14 mouse cellular contexts compared by ENCODE assay signal in genomic region chr14:25042265-25042664, GRCm38 (mm10).
DNase-seq lines count a peak whose midpoint lies in the region; ATAC-seq lines count a peak whose summit lies in the region.
"Had no signal": no experiment of that assay in that cellular context is flagged by ENCODE, and none has a peak within 500 bp of the region (broad histone marks: within the 10 kb centered on the region; RNA-seq: fewer than 3 reads in every experiment).

No protein-coding gene starts in this region.

- WGBS in kidney, embryonic 16.5 days: 11% methylated on average over 5 of the region's 5 CpGs
- 13% methylated on average over 5 of the region's 5 CpGs for WGBS in embryonic facial prominence, embryonic 14.5 days
- WGBS in forebrain, embryonic 15.5 days: 67% methylated on average over 5 of the region's 5 CpGs

- 0 out of 2 replicates have a peak overlapping the region, but pooled peaks have one; percentile 12 for H3K9ac ChIP-seq in kidney, embryonic 16.5 days (replicated peaks; ENCODE audit: low read length)
- no peak overlapping the region for H3K9ac ChIP-seq in embryonic facial prominence, embryonic 14.5 days (ENCODE audit: low read depth, low read length)
- no peak overlapping the region for H3K9ac ChIP-seq in forebrain, embryonic 15.5 days (replicated peaks)
- H3K9ac ChIP-seq: liver, embryonic 15.5 days had no signal

- DNase-seq in embryo, embryonic 11 days: peak; percentile 72
- DNase-seq in embryo, embryonic 9.5 days (ENCODE audit: extremely low spot score): no peak
- DNase-seq in kidney, adult 8-10 months: no peak
- DNase-seq in embryonic facial prominence, embryonic 14.5 days (ENCODE audit: low spot score): peak; percentile 72
- peak; percentile 47 for DNase-seq in mesoderm, embryonic 11.5 days (ENCODE audit: low read depth, low spot score)
- DNase-seq in left cerebral cortex, postnatal 36 days (ENCODE audit: low spot score in 2 of 2): no peak
- DNase-seq: cerebellum, adult 2 months; gastrocnemius, postnatal 10 days; kidney, adult 18-20 months; spleen, adult 18-20 months had no signal

- peaks cover 37% of the 10 kb centered on the region for H3K4me1 ChIP-seq in kidney, embryonic 16.5 days (ENCODE audit: insufficient read depth, low read length)
- H3K4me1 ChIP-seq in embryonic facial prominence, embryonic 14.5 days (ENCODE audit: control insufficient read depth, insufficient read depth, low read length): peaks cover 36% of the 10 kb centered on the region
- no peaks in the 10 kb centered on the region for H3K4me1 ChIP-seq in forebrain, embryonic 15.5 days
- H3K4me1 ChIP-seq: liver, embryonic 15.5 days had no signal

- peak overlapping the region; percentile 79 for H3K27ac ChIP-seq in kidney, embryonic 16.5 days (ENCODE audit: low read length)
- peak overlapping the region; percentile 77 for H3K27ac ChIP-seq in embryonic facial prominence, embryonic 14.5 days (replicated peaks; ENCODE audit: low read depth, low read length)
- no peak overlapping the region for H3K27ac ChIP-seq in forebrain, embryonic 15.5 days (replicated peaks)
- H3K27ac ChIP-seq: liver, embryonic 15.5 days; macrophage had no signal

- H3K36me3 ChIP-seq in kidney, embryonic 16.5 days (ENCODE audit: insufficient read depth, low read length): no peaks in the 10 kb centered on the region
- H3K36me3 ChIP-seq in embryonic facial prominence, embryonic 14.5 days (ENCODE audit: control insufficient read depth, insufficient read depth, low read length): no peaks in the 10 kb centered on the region
- H3K36me3 ChIP-seq in forebrain, embryonic 15.5 days: no peaks in the 10 kb centered on the region
- H3K36me3 ChIP-seq: liver, embryonic 15.5 days had no signal

- no peaks in the 10 kb centered on the region for H3K27me3 ChIP-seq in kidney, embryonic 16.5 days (ENCODE audit: insufficient read depth, low read length)
- no peaks in the 10 kb centered on the region for H3K27me3 ChIP-seq in embryonic facial prominence, embryonic 14.5 days (replicated peaks; ENCODE audit: control insufficient read depth, insufficient read depth, low read length)
- no peaks in the 10 kb centered on the region for H3K27me3 ChIP-seq in forebrain, embryonic 15.5 days
- H3K27me3 ChIP-seq: liver, embryonic 15.5 days had no signal

- H3K4me3 ChIP-seq in kidney, embryonic 16.5 days (ENCODE audit: low read length): no peak overlapping the region
- H3K4me3 ChIP-seq in embryonic facial prominence, embryonic 14.5 days (ENCODE audit: low read depth, low read length): no peak overlapping the region
- no peak overlapping the region for H3K4me3 ChIP-seq in forebrain, embryonic 15.5 days
- H3K4me3 ChIP-seq: liver, embryonic 15.5 days had no signal

- intact Hi-C loops in left cerebral cortex, postnatal 36 days (cut with DNase I): no loop called here

- H3K4me2 ChIP-seq in kidney, embryonic 16.5 days (replicated peaks; ENCODE audit: low read depth, low read length): no peak overlapping the region
- H3K4me2 ChIP-seq in embryonic facial prominence, embryonic 14.5 days (ENCODE audit: low read depth, low read length): peak overlapping the region; percentile 14; the same call in 1 of the 2 replicates
- no peak overlapping the region for H3K4me2 ChIP-seq in forebrain, embryonic 15.5 days (replicated peaks)
- H3K4me2 ChIP-seq: liver, embryonic 15.5 days had no signal

- ATAC-seq in kidney, embryonic 16.5 days (ENCODE audit: low FRiP score, low TSS enrichment): peak; percentile 40
- peak; percentile 66; the same call in 1 of the 2 replicates for ATAC-seq in embryonic facial prominence, embryonic 14.5 days (ENCODE audit: low read depth)
- no peak for ATAC-seq in forebrain, embryonic 15.5 days (replicated peaks)

- H3K9me3 ChIP-seq in kidney, embryonic 16.5 days (ENCODE audit: low read length): no peaks in the 10 kb centered on the region
- H3K9me3 ChIP-seq in embryonic facial prominence, embryonic 14.5 days (ENCODE audit: control insufficient read depth, low read length): no peaks in the 10 kb centered on the region
- H3K9me3 ChIP-seq in forebrain, embryonic 15.5 days: no peaks in the 10 kb centered on the region
- H3K9me3 ChIP-seq: liver, embryonic 15.5 days had no signal

Comparison
In these comparisons a context has a peak if more than half of its experiments do, and no peak if none do; other contexts are left out.
1. DNase-seq: peak in embryo, embryonic 11 days (single experiment), embryonic facial prominence, embryonic 14.5 days (single experiment) and mesoderm, embryonic 11.5 days (single experiment); none in embryo, embryonic 9.5 days (single experiment), kidney, adult 8-10 months (0 of 2) and left cerebral cortex, postnatal 36 days (0 of 2).